Mouse (Mus musculus) CH12.LX (cell line): ENCODE data around the gene Ccdc32. TPM values are rescaled to one million over a fixed set of nuclear protein-coding genes. Genes with fewer than 3 reads are reported as not detected.

Source experiments
- DNase-seq: peaks from one replicate; pipeline ENCODE4 v3.0.0-alpha.2; 2013; ENCODE audit errors: extremely low read depth
- H3K27ac ChIP-seq: 2 replicates; pipeline ENCODE4 v1.5.1; 2012; ENCODE audit warnings: low read depth, mild to moderate bottlenecking, control low read depth, moderate library complexity; ENCODE audit not compliant: insufficient read depth
- H3K27me3 ChIP-seq: replicated peaks from 2 replicates; pipeline ENCODE3; 2012; ENCODE audit warnings: inconsistent platforms
- H3K36me3 ChIP-seq, 2 experiments: replicated peaks in 1 of 2; 2 replicates each; pipeline versions ENCODE3 to v1.6.1; 2012; ENCODE audit warnings: inconsistent platforms in 1 of 2, low read length in 1 of 2, mild to moderate bottlenecking in 1 of 2, mixed read lengths in 1 of 2, moderate library complexity in 1 of 2; ENCODE audit not compliant: control insufficient read depth in 1 of 2, insufficient read depth in 1 of 2
- H3K4me1 ChIP-seq, 2 experiments: 2 replicates each; pipeline ENCODE4 v1.6.1; 2012; ENCODE audit warnings: inconsistent platforms in 1 of 2, moderate library complexity in 1 of 2; ENCODE audit not compliant: insufficient read depth in 2 of 2, control insufficient read depth in 1 of 2
- H3K4me2 ChIP-seq: 2 replicates; pipeline ENCODE4 v1.6.1; 2012; ENCODE audit warnings: low read depth, mild to moderate bottlenecking, control low read depth; ENCODE audit not compliant: poor library complexity, insufficient read depth, severe bottlenecking
- H3K4me3 ChIP-seq, 3 experiments: fragments of 150-350 bp in 1 of 3; sonication (generic) in 1 of 3; replicated peaks in 1 of 3; 2 replicates each; pipeline versions ENCODE3 to v1.5.1; 2011 to 2012; ENCODE audit warnings: low read depth in 2 of 3, low read length in 2 of 3, mild to moderate bottlenecking in 2 of 3, moderate library complexity in 2 of 3, control low read depth in 1 of 3, improper control_type of control experiment in 1 of 3, inconsistent platforms in 1 of 3, mixed read lengths in 1 of 3; ENCODE audit not compliant: poor library complexity in 1 of 3
- H3K79me2 ChIP-seq: replicated peaks from 2 replicates; pipeline ENCODE4 v1.6.1; 2012; ENCODE audit warnings: mild to moderate bottlenecking, moderate library complexity; ENCODE audit not compliant: control insufficient read depth, poor library complexity, insufficient read depth, severe bottlenecking; ENCODE audit errors: extremely low read depth
- H3K9ac ChIP-seq: 2 replicates; pipeline ENCODE4 v1.6.1; 2012; ENCODE audit warnings: low read depth, mild to moderate bottlenecking, control low read depth, moderate library complexity; ENCODE audit not compliant: insufficient read depth
- H3K9me3 ChIP-seq: replicated peaks from 2 replicates; pipeline ENCODE3; 2012; ENCODE audit warnings: low read length, inconsistent platforms, mixed read lengths
- BHLHE40 ChIP-seq: IDR thresholded peaks from 2 replicates; pipeline ENCODE4 v1.6.1; 2011; ENCODE audit warnings: mild to moderate bottlenecking, low read depth, low read length, improper control_type of control experiment
- CHD1 ChIP-seq: IDR thresholded peaks from 2 replicates; pipeline ENCODE4 v1.6.1; 2012; ENCODE audit warnings: low read depth, low read length, improper control_type of control experiment, inconsistent platforms
- CHD2 ChIP-seq: IDR thresholded peaks from 2 replicates; pipeline ENCODE4 v1.6.1; 2011; ENCODE audit warnings: low read length, improper control_type of control experiment
- CTCF ChIP-seq, 2 experiments: IDR thresholded peaks in 1 of 2; conservative IDR thresholded peaks in 1 of 2; 2 replicates each; pipeline ENCODE4 v1.5.1; 2011 to 2012; ENCODE audit warnings: low read depth in 2 of 2, low read length in 2 of 2, improper control_type of control experiment in 1 of 2, inconsistent platforms in 1 of 2, mild to moderate bottlenecking in 1 of 2, moderate library complexity in 1 of 2
- E2F4 ChIP-seq: IDR thresholded peaks from 2 replicates; pipeline ENCODE4 v1.6.1; 2011; ENCODE audit warnings: low read depth, low read length, improper control_type of control experiment; ENCODE audit not compliant: insufficient replicate concordance
- ELF1 ChIP-seq: IDR thresholded peaks from 2 replicates; pipeline ENCODE4 v1.6.1; 2014; ENCODE audit warnings: low read depth, mild to moderate bottlenecking, inconsistent platforms, low read length, improper control_type of control experiment
- EP300 ChIP-seq: IDR thresholded peaks from 2 replicates; pipeline ENCODE4 v1.6.1; 2011; ENCODE audit warnings: low read length, improper control_type of control experiment
- ETS1 ChIP-seq: conservative IDR thresholded peaks from 2 replicates; pipeline ENCODE4 v1.6.1; 2012; ENCODE audit warnings: low read depth, mild to moderate bottlenecking, inconsistent platforms, low read length, improper control_type of control experiment, moderate library complexity
- IRF4 ChIP-seq: IDR thresholded peaks from 2 replicates; pipeline ENCODE4 v1.6.1; 2014; ENCODE audit warnings: low read depth, mild to moderate bottlenecking, inconsistent platforms, low read length, improper control_type of control experiment
- JUN ChIP-seq: IDR thresholded peaks from 2 replicates; pipeline ENCODE4 v1.6.1; 2011; ENCODE audit warnings: low read depth, mild to moderate bottlenecking, low read length, improper control_type of control experiment, moderate library complexity; ENCODE audit not compliant: insufficient read depth
- KAT2A ChIP-seq: IDR thresholded peaks from 2 replicates; pipeline ENCODE4 v1.6.1; 2012; ENCODE audit warnings: low read length, improper control_type of control experiment, inconsistent platforms; ENCODE audit not compliant: insufficient replicate concordance
- MAFK ChIP-seq: IDR thresholded peaks from 2 replicates; pipeline ENCODE4 v1.6.1; 2011; ENCODE audit warnings: low read length, improper control_type of control experiment; ENCODE audit not compliant: insufficient replicate concordance
- MAX ChIP-seq: IDR thresholded peaks from 2 replicates; pipeline ENCODE4 v1.6.1; 2011; ENCODE audit warnings: low read length, improper control_type of control experiment
- MAZ ChIP-seq: IDR thresholded peaks from 2 replicates; pipeline ENCODE4 v1.6.1; 2012; ENCODE audit warnings: low read depth, mild to moderate bottlenecking, inconsistent platforms, low read length, improper control_type of control experiment, moderate library complexity
- MEF2A ChIP-seq: IDR thresholded peaks from 2 replicates; pipeline ENCODE4 v1.6.1; 2014; ENCODE audit warnings: low read depth, mild to moderate bottlenecking, inconsistent platforms, low read length, improper control_type of control experiment, borderline replicate concordance
- MXI1 ChIP-seq: IDR thresholded peaks from 2 replicates; pipeline ENCODE4 v1.6.1; 2011; ENCODE audit warnings: mild to moderate bottlenecking, low read depth, low read length, improper control_type of control experiment
- MYC ChIP-seq: IDR thresholded peaks from 2 replicates; pipeline ENCODE4 v1.6.1; 2011; ENCODE audit warnings: low read depth, mild to moderate bottlenecking, improper control_type of control experiment, low read length
- NELFE ChIP-seq: IDR thresholded peaks from 2 replicates; pipeline ENCODE4 v1.6.1; 2011; ENCODE audit warnings: low read depth, low read length, improper control_type of control experiment
- NRF1 ChIP-seq: IDR thresholded peaks from 2 replicates; pipeline ENCODE4 v1.6.1; 2014; ENCODE audit warnings: low read depth, mild to moderate bottlenecking, inconsistent platforms, low read length, improper control_type of control experiment, moderate library complexity
- PAX5 ChIP-seq: IDR thresholded peaks from 2 replicates; pipeline ENCODE4 v1.6.1; 2012; ENCODE audit warnings: low read length, inconsistent platforms, mixed read lengths
- POLR2A ChIP-seq: IDR thresholded peaks from 2 replicates; pipeline ENCODE4 v1.6.1; 2011; ENCODE audit warnings: low read depth, mild to moderate bottlenecking, improper control_type of control experiment, low read length
- POLR2AphosphoS2 ChIP-seq: IDR thresholded peaks from 2 replicates; pipeline ENCODE4 v1.6.1; 2011; ENCODE audit warnings: low read depth, low read length, improper control_type of control experiment
- RAD21 ChIP-seq: IDR thresholded peaks from 2 replicates; pipeline ENCODE4 v1.6.1; 2011; ENCODE audit warnings: low read depth, mild to moderate bottlenecking, low read length, improper control_type of control experiment, moderate library complexity
- SIN3A ChIP-seq: IDR thresholded peaks from 2 replicates; pipeline ENCODE4 v1.6.1; 2012; ENCODE audit warnings: low read length, improper control_type of control experiment, inconsistent platforms
- SMC3 ChIP-seq: IDR thresholded peaks from 2 replicates; pipeline ENCODE4 v1.6.1; 2011; ENCODE audit warnings: low read depth, low read length, improper control_type of control experiment
- TCF12 ChIP-seq: IDR thresholded peaks from 2 replicates; pipeline ENCODE4 v1.6.1; 2014; ENCODE audit warnings: low read depth, mild to moderate bottlenecking, inconsistent platforms, low read length, improper control_type of control experiment
- USF1 ChIP-seq: IDR thresholded peaks from 2 replicates; pipeline ENCODE4 v1.6.1; 2014; ENCODE audit warnings: low read depth, mild to moderate bottlenecking, inconsistent platforms, low read length, improper control_type of control experiment
- ZC3H11A ChIP-seq: IDR thresholded peaks from 2 replicates; pipeline ENCODE4 v1.6.1; 2012; ENCODE audit warnings: low read depth, mild to moderate bottlenecking, inconsistent platforms, low read length, improper control_type of control experiment
- ZKSCAN1 ChIP-seq: IDR thresholded peaks from 2 replicates; pipeline ENCODE4 v1.6.1; 2012; ENCODE audit warnings: low read depth, inconsistent platforms, low read length, improper control_type of control experiment, borderline replicate concordance
- ZMIZ1 ChIP-seq: IDR thresholded peaks from 2 replicates; pipeline ENCODE4 v1.6.1; 2012; ENCODE audit warnings: low read depth, mild to moderate bottlenecking, inconsistent platforms, low read length, improper control_type of control experiment
- dilution Hi-C: fragments of 300-500 bp; cut with MboI; formaldehyde crosslinking; loops from 2 replicates; pipeline ENCODE4 v1.14.3; 2020; ENCODE audit warnings: low sequenced_read_pairs; ENCODE audit not compliant: extremely low pct_unique_long_range_greater_than_20kb, extremely low pct_ligation_motif_present
- in situ Hi-C: fragments of 300-500 bp; cut with MboI; formaldehyde crosslinking; loops from 3 replicates; pipeline ENCODE4 v1.14.3; 2019; ENCODE audit warnings: low sequenced_read_pairs, low pct_ligation_motif_present, low pct_unique_long_range_greater_than_20kb, mixed read lengths
- polyA plus RNA-seq: library from polyadenylated mRNA; unstranded; fragments of >175 nt; gene quantifications from 2 replicates; pipeline ENCODE4 v1.2.1, GENCODE M21; 2012; ENCODE audit warnings: low read depth; ENCODE audit not compliant: insufficient read length
- total RNA-seq, 2 experiments: library from RNA; depleted of rRNA; stranded (reverse); fragments of 300-350 nt in 1 of 2; fragments of >200 nt in 1 of 2; gene quantifications; 2 replicates each; pipeline ENCODE4 v1.2.3; 2012 to 2014

Gene Ccdc32
- total and polyA plus RNA-seq, 3 experiments = 11.5 to 18.3 (median 11.7) TPM

DNA sequence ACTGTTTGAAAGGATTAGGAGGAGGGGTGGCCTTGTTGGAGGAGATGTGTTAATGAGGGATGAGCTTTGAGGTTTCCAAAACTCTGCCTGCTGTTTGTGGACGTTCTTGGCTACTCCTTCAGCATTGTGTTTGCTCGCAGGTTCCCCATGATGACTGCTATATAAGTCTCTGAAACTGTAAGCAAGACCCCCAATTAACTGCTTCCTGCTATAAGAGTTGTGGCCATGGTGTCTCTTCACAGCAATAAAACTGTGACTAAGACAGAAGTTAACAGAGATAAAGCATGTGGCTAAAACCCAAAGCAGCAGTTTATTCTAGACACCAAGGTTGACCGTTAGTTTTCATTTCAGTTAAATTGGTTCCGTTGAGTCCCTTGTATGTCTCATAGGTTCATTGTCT is 18.7 kb upstream of the Ccdc32 start:
- H3K9ac ChIP-seq = peak overlapping the region; percentile 50
- peak overlapping the region; percentile 77 to 90 (median 86) for H3K4me3 ChIP-seq
- no peak for TF ChIP-seq E2F4
- no peak for TF ChIP-seq PAX5
- no peak for TF ChIP-seq CTCF (conservative IDR thresholded peaks at IDR 0.05 in 1 of 2, IDR thresholded peaks at IDR 0.05 in 1 of 2; ENCODE audit: low read depth in 2 of 2, low read length in 2 of 2)
- TF ChIP-seq JUN = no peak
- TF ChIP-seq KAT2A = no peak
- TF ChIP-seq ZC3H11A = no peak
- no peak for TF ChIP-seq SMC3
- no peak for TF ChIP-seq BHLHE40
- H3K79me2 ChIP-seq = peaks cover 35% of the 10 kb centered on the region
- H3K4me2 ChIP-seq = peak overlapping the region; percentile 43
- H3K27me3 ChIP-seq = no peaks in the 10 kb centered on the region
- in situ Hi-C loops = no loop called here
- H3K9me3 ChIP-seq = no peaks in the 10 kb centered on the region
- H3K36me3 ChIP-seq = peaks cover 0 to 17% of the 10 kb centered on the region in 2 experiments
- dilution Hi-C loops = no loop called here
- DNase-seq = no peak
- no peak overlapping the region for H3K27ac ChIP-seq
- peaks cover 10 to 46% of the 10 kb centered on the region in 2 experiments for H3K4me1 ChIP-seq

- H3K4me3 ChIP-seq = peak within 1 kb of the TSS; percentile 77 to 90 (median 86)
- H3K9me3 ChIP-seq = no peaks in the 10 kb centered on the region
- H3K27ac ChIP-seq = peak within 1 kb of the TSS; percentile 33
- H3K4me2 ChIP-seq = peak within 1 kb of the TSS; percentile 44
- dilution Hi-C loops = no loop called here
- H3K27me3 ChIP-seq = no peaks in the 10 kb centered on the region
- H3K79me2 ChIP-seq = peaks cover 28% of the 10 kb centered on the region
- in situ Hi-C loops = no loop called here
- H3K4me1 ChIP-seq = peaks cover 5 to 41% of the 10 kb centered on the region in 2 experiments; a peak in 2 of 4 replicates
- DNase-seq = peak; percentile 97
- peaks cover 0 to 16% of the 10 kb centered on the region in 2 experiments for H3K36me3 ChIP-seq
- peak within 1 kb of the TSS; percentile 50 for H3K9ac ChIP-seq
- TF ChIP-seq MAFK (peak; percentile 98), MYC (peak; percentile 47; the same call in 1 of the 2 replicates), MAZ (no peak), E2F4 (peak; percentile 82), ZMIZ1 (0 out of 2 replicates have a peak, but pooled peaks have one; percentile 61), MAX (peak; percentile 73), ETS1 (peak; percentile 33; the same call in 1 of the 2 replicates), ZKSCAN1 (no peak), MEF2A (peak; percentile 41), CTCF (conservative IDR thresholded peaks at IDR 0.05 in 1 of 2, IDR thresholded peaks at IDR 0.05 in 1 of 2; ENCODE audit: low read depth in 2 of 2, low read length in 2 of 2) (no peak), IRF4 (no peak), ZC3H11A (no peak), NELFE (peak; percentile 88), SIN3A (peak; percentile 71), TCF12 (peak; percentile 27), ELF1 (peak; percentile 99), USF1 (no peak), POLR2A (peak; percentile 91), CHD2 (peak; percentile 36; the same call in 1 of the 2 replicates), BHLHE40 (no peak), RAD21 (no peak), NRF1 (peak; percentile 88), MXI1 (peak; percentile 62; the same call in 1 of the 2 replicates), EP300 (no peak), CHD1 (no peak; the same call in 1 of the 2 replicates), KAT2A (peak; percentile 86), POLR2AphosphoS2 (peak; percentile 79)
These were observed 17.7 kb upstream of the Ccdc32 start, which contains the start of gene Knl1 for GRCm38 (mm10) chr2:119046649-119047611. Knl1 (plus strand) TSS chr2:119047119.
